Mouse (Mus musculus) embryonic facial prominence, embryonic 12.5 days (tissue): Measurements from ENCODE around the gene Nab2. TPM values are rescaled to one million over a fixed set of nuclear protein-coding genes. Genes with fewer than 3 reads are reported as not detected.

Experiments
- ATAC-seq: fragments of 200-750 bp; cut with Nextera tagmentation; 2 replicates; pipeline ENCODE4 v1.8.0; 2017; ENCODE audit not compliant: insufficient number of reproducible peaks, insufficient read depth, low FRiP score, low TSS enrichment
- H3K27ac ChIP-seq: fragments of 300-500 bp; sonication (generic); 2 replicates; pipeline ENCODE4 v1.5.1; 2016; ENCODE audit warnings: mild to moderate bottlenecking
- H3K27me3 ChIP-seq: fragments of 300-500 bp; sonication (generic); 2 replicates; pipeline ENCODE4 v1.6.1; 2016; ENCODE audit warnings: mild to moderate bottlenecking, moderate library complexity
- H3K36me3 ChIP-seq: fragments of 300-500 bp; sonication (generic); 2 replicates; pipeline ENCODE4 v1.6.1; 2016; ENCODE audit warnings: mild to moderate bottlenecking
- H3K4me1 ChIP-seq: fragments of 300-500 bp; sonication (generic); 2 replicates; pipeline ENCODE4 v1.6.1; 2016
- H3K4me2 ChIP-seq: fragments of 300-500 bp; sonication (generic); replicated peaks from 2 replicates; pipeline ENCODE4 v1.6.1; 2016; ENCODE audit warnings: mild to moderate bottlenecking, moderate library complexity
- H3K4me3 ChIP-seq: fragments of 300-500 bp; sonication (generic); 2 replicates; pipeline ENCODE4 v1.5.1; 2016; ENCODE audit warnings: mild to moderate bottlenecking
- H3K9ac ChIP-seq: fragments of 300-500 bp; sonication (generic); 2 replicates; pipeline ENCODE4 v1.6.1; 2016; ENCODE audit warnings: mild to moderate bottlenecking, moderate library complexity
- H3K9me3 ChIP-seq: fragments of 300-500 bp; sonication (generic); 2 replicates; pipeline ENCODE4 v1.6.1; 2016; ENCODE audit warnings: mild to moderate bottlenecking, moderate library complexity
- WGBS: fragments of 180-500 bp; shearing (Covaris S2); methylation state at CpG from one replicate; pipeline ENCODE4 v1.1.7; 2016; 5-methylcytosine and 5-hydroxymethylcytosine counted together
- polyA plus RNA-seq: library from polyadenylated mRNA; unstranded; fragments of >200 nt; fragmentation: Nextera tagmentation; extraction: Ambion mirVana; gene quantifications from 2 replicates; pipeline ENCODE4 v1.2.1, GENCODE M21; 2016

Nab2 gene
- polyA plus RNA-seq = 18.8 and 19.5 TPM in 2 replicates

DNA sequence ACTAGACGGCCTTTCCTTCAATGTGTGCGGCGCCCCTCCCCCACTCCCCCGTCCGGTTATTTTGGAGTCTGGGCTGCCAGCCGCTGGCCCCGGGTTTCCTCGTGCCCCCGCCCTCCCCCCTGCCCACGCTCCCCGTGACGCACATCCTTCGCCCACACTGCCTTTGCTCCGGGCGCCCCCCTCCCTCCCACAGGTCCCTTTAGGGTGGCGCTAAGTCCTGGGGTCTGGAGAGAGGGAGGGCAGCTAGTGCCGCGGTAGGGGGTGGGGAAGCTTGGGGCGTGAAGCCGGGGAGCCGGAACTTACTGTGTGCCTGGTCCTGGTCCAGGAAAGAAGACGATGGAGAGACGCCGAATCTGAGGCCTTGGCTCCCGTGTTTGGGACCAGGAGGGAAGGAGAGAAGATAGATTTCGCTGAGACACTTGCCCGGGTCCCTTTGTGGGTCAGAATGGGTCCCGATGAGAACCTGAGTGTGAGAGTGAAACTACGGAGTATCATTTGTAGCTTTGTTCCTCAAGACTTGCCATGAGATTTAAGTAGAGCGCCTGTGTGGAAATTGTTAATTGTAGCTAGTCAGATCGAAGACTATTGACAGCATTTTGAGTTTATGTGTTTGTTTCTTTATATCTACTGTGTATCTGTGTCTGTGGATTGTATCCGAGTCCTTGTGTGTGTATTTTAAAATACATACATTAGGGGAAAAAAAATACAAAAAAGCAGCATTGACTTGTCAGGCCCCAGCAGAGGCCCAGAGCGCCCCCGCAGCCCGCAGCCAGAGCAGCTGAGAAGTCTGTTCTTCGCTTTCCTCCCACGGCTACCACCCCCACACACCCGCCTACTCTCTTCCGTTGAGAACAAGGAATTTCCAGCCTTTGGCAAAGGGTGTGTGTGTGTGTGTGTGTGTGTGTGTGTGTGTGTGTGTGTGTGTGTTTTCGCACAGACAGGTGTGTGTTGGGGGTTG lies at the start of gene Nab2:
Gene Nab2, minus strand, starts transcription at position 476 of the 958 bp plus-strand sequence.
- peaks cover 33% of the 10 kb centered on the region for H3K4me1 ChIP-seq
- ATAC-seq = 0 out of 2 replicates have a peak, but pooled peaks have one; percentile 22
- no peaks in the 10 kb centered on the region for H3K27me3 ChIP-seq

GRCm38 (mm10) chr10:127712736-127713135 lies 44.4 kb upstream of the Nab2 start:
- 28% methylated on average over 6 of the region's 6 CpGs for WGBS
- Histone ChIP-seq H3K27ac (0 out of 2 replicates have a peak overlapping the region, but pooled peaks have one; percentile 6), H3K4me2 (no peak overlapping the region), H3K27me3 (no peaks in the 10 kb centered on the region), H3K36me3 (no peaks in the 10 kb centered on the region), H3K4me3 (no peak overlapping the region), H3K9me3 (no peaks in the 10 kb centered on the region), H3K9ac (no peak overlapping the region), H3K4me1 (peaks cover 8% of the 10 kb centered on the region)
- no peak for ATAC-seq

More for the DNA sequence above, at the start of gene Nab2:
- Histone ChIP-seq H3K4me3 (peak within 1 kb of the TSS; percentile 78), H3K36me3 (peaks cover 11% of the 10 kb centered on the region), H3K27ac (peak within 1 kb of the TSS; percentile 99), H3K9ac (peak within 1 kb of the TSS; percentile 90), H3K4me2 (peak within 1 kb of the TSS; percentile 86), H3K9me3 (no peaks in the 10 kb centered on the region)
- WGBS = 1% methylated on average over 40 of the region's 40 CpGs

DNA sequence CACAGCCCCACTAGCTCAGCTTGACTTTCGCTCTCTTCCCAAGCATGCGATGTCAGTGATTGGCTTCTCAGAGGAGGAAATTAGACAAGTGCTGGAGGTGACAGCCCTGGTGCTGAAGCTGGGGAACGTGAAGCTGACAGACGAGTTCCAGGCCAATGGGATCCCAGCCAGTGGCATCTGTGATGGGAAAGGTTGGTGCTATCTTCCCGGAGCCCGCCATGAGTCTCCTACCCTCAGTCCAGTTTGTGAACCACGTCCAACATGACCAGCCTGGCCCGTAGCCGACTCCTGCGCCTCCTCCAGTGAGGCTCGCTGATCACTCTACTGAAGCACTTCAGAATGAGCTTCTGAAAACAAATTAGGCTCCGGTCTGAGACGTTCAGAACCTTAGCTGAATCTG lies 42.0 kb upstream of the Nab2 start:
- H3K4me1 ChIP-seq = peaks cover 11% of the 10 kb centered on the region
- no peak overlapping the region for H3K4me3 ChIP-seq
- H3K4me2 ChIP-seq = no peak overlapping the region
- WGBS = 76% methylated on average over 13 of the region's 13 CpGs
- H3K9me3 ChIP-seq = no peaks in the 10 kb centered on the region
- no peaks in the 10 kb centered on the region for H3K27me3 ChIP-seq
- no peaks in the 10 kb centered on the region for H3K36me3 ChIP-seq
- H3K9ac ChIP-seq = no peak overlapping the region
- no peak overlapping the region for H3K27ac ChIP-seq
- ATAC-seq = no peak

DNA sequence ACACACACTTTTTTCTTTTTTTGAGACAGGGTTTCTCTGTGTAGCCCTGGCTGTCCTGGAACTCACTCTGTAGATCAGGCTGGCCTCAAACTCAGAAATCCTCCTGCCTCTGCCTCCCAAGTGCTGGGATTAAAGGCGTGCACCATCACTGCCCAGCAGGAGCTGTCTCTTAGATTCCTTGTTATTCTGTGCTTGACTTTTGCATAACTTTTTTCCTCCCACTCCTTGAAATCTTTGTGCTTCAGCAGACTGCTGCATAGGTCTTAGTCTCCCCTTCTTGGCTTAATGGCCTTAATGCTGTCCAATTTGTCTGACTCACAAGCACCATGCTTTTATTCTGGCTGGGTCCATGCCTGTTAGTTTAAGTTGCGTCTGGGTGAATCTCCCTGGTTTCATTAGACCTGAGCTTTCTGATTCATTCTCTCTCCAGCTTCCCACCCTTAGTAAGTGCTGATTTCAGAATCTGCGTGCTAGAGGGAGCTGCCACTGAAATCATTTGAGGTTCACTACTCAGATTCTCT lies 40.5 kb upstream of the Nab2 start:
- 86% methylated on average over 3 of the region's 3 CpGs for WGBS
- H3K36me3 ChIP-seq = no peaks in the 10 kb centered on the region
- no peaks in the 10 kb centered on the region for H3K27me3 ChIP-seq
- no peak overlapping the region for H3K9ac ChIP-seq
- no peak for ATAC-seq
- H3K27ac ChIP-seq = no peak overlapping the region
- no peak overlapping the region for H3K4me2 ChIP-seq
- peaks cover 11% of the 10 kb centered on the region for H3K4me1 ChIP-seq
- no peak overlapping the region for H3K4me3 ChIP-seq
- H3K9me3 ChIP-seq = no peaks in the 10 kb centered on the region

GRCm38 (mm10) chr10:127707721-127708120 lies 39.4 kb upstream of the Nab2 start:
- H3K9ac ChIP-seq = no peak overlapping the region
- ATAC-seq = no peak
- WGBS = 88% methylated on average over 7 of the region's 7 CpGs
- no peaks in the 10 kb centered on the region for H3K9me3 ChIP-seq
- no peaks in the 10 kb centered on the region for H3K27me3 ChIP-seq
- no peaks in the 10 kb centered on the region for H3K36me3 ChIP-seq
- no peak overlapping the region for H3K4me3 ChIP-seq
- H3K4me1 ChIP-seq = peaks cover 8% of the 10 kb centered on the region
- no peak overlapping the region for H3K4me2 ChIP-seq
- no peak overlapping the region for H3K27ac ChIP-seq

GRCm38 (mm10) chr10:127705783-127706182 lies 37.4 kb upstream of the Nab2 start:
- Histone ChIP-seq H3K4me2 (no peak overlapping the region), H3K36me3 (no peaks in the 10 kb centered on the region), H3K27me3 (no peaks in the 10 kb centered on the region), H3K27ac (no peak overlapping the region), H3K9me3 (no peaks in the 10 kb centered on the region), H3K4me3 (no peak overlapping the region), H3K9ac (no peak overlapping the region), H3K4me1 (0 out of 2 replicates have a peak, but pooled peaks cover 3% of the 10 kb centered on the region)
- 91% methylated on average over 4 of the region's 4 CpGs for WGBS
- ATAC-seq = no peak

DNA sequence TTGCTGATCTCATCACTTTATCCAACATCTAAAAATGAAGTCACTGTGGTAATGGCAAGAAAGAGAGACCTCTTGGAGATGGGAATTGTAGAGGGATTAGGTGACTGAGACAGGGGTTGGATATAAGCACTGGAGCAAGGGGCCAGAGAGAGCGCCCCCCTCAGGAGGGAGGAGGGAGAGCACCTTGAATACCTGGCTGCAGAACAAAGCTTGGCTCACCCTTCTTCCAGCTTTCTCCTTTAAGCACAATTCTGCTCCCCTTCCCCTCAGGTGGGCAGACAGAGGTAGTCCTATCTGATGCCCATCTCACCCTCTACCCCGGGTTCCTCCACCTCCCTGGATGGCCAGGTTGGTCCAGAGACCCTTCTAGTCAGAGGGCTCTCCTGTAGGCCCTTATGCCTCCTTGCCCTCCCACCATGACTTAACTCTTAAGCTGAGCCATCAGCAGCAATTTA lies 36.4 kb upstream of the Nab2 start, which contains the start of gene Myo1a:
Gene Myo1a, plus strand, starts transcription at position 405 of the 455 bp plus-strand sequence.
- Histone ChIP-seq H3K36me3 (peaks cover 6% of the 10 kb centered on the region; the same call in 1 of the 2 replicates), H3K4me2 (no peak within 1 kb of the TSS), H3K9ac (no peak within 1 kb of the TSS), H3K27me3 (no peaks in the 10 kb centered on the region), H3K9me3 (no peaks in the 10 kb centered on the region), H3K4me3 (no peak within 1 kb of the TSS), H3K27ac (no peak within 1 kb of the TSS), H3K4me1 (0 out of 2 replicates have a peak, but pooled peaks cover 3% of the 10 kb centered on the region)
- ATAC-seq = no peak
- 27% methylated on average over 2 of the region's 2 CpGs for WGBS

DNA sequence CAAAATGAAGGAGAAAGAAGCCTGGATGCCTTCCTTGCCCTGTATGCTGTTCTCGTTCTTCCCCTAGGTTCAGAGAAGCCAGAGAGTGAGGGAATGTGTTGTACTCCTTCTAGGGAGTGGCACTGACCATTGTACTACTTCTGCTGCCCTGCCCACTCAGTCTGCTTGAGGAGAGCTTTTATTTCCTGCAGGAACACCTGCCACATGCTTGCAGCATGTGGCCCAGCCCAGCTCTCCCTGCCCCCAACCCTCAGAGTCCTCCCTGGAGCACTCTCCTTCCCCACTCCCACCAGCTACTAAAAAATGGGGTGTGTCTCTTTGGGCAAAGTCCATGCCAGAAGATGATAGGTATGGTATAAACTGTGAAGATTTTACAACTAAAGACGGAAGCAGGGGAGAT lies 35.9 kb upstream of the Nab2 start:
- Histone ChIP-seq H3K27ac (no peak overlapping the region), H3K4me3 (no peak overlapping the region), H3K27me3 (no peaks in the 10 kb centered on the region), H3K36me3 (peaks cover 10% of the 10 kb centered on the region), H3K9me3 (no peaks in the 10 kb centered on the region), H3K4me2 (no peak overlapping the region), H3K4me1 (0 out of 2 replicates have a peak, but pooled peaks cover 3% of the 10 kb centered on the region), H3K9ac (no peak overlapping the region)
- 77% methylated on average over 2 of the region's 2 CpGs for WGBS
- no peak for ATAC-seq

- no peak overlapping the region for H3K4me2 ChIP-seq
- H3K4me1 ChIP-seq = 0 out of 2 replicates have a peak, but pooled peaks cover 3% of the 10 kb centered on the region
- no peaks in the 10 kb centered on the region for H3K9me3 ChIP-seq
- no peaks in the 10 kb centered on the region for H3K27me3 ChIP-seq
- no peak for ATAC-seq
- 47% methylated on average over 4 of the region's 4 CpGs for WGBS
- no peak overlapping the region for H3K27ac ChIP-seq
- H3K9ac ChIP-seq = no peak overlapping the region
- peaks cover 19% of the 10 kb centered on the region for H3K36me3 ChIP-seq
- no peak overlapping the region for H3K4me3 ChIP-seq
These were observed 34.9 kb upstream of the Nab2 start for GRCm38 (mm10) chr10:127703299-127703698.

GRCm38 (mm10) chr10:127698966-127699365 lies 30.6 kb upstream of the Nab2 start:
- WGBS = 89% methylated on average over 7 of the region's 7 CpGs
- peaks cover 53% of the 10 kb centered on the region for H3K36me3 ChIP-seq
- H3K27me3 ChIP-seq = no peaks in the 10 kb centered on the region
- H3K27ac ChIP-seq = no peak overlapping the region
- no peak overlapping the region for H3K9ac ChIP-seq
- no peak for ATAC-seq
- H3K4me2 ChIP-seq = no peak overlapping the region
- H3K4me1 ChIP-seq = no peaks in the 10 kb centered on the region
- no peaks in the 10 kb centered on the region for H3K9me3 ChIP-seq
- H3K4me3 ChIP-seq = no peak overlapping the region

- H3K36me3 ChIP-seq = peaks cover 70% of the 10 kb centered on the region
- WGBS = 94% methylated on average over 7 of the region's 7 CpGs
- H3K9me3 ChIP-seq = no peaks in the 10 kb centered on the region
- no peak overlapping the region for H3K27ac ChIP-seq
- no peak overlapping the region for H3K9ac ChIP-seq
- no peak for ATAC-seq
- H3K4me3 ChIP-seq = no peak overlapping the region
- no peak overlapping the region for H3K4me2 ChIP-seq
- H3K4me1 ChIP-seq = no peaks in the 10 kb centered on the region
- no peaks in the 10 kb centered on the region for H3K27me3 ChIP-seq
These were observed 27.4 kb upstream of the Nab2 start for GRCm38 (mm10) chr10:127695775-127696174.
